Mouse (Mus musculus): ENCODE data around the gene Ccser1. TPM values are rescaled to one million over a fixed set of nuclear protein-coding genes. Genes with fewer than 3 reads are reported as not detected.

Gene Ccser1
- 1 to 10 TPM; 1.6 to 1.8 TPM for total RNA-seq (2021)
- long read RNA-seq, experiment 1: 0 reads
- long read RNA-seq, experiment 2: 0 reads

DNA sequence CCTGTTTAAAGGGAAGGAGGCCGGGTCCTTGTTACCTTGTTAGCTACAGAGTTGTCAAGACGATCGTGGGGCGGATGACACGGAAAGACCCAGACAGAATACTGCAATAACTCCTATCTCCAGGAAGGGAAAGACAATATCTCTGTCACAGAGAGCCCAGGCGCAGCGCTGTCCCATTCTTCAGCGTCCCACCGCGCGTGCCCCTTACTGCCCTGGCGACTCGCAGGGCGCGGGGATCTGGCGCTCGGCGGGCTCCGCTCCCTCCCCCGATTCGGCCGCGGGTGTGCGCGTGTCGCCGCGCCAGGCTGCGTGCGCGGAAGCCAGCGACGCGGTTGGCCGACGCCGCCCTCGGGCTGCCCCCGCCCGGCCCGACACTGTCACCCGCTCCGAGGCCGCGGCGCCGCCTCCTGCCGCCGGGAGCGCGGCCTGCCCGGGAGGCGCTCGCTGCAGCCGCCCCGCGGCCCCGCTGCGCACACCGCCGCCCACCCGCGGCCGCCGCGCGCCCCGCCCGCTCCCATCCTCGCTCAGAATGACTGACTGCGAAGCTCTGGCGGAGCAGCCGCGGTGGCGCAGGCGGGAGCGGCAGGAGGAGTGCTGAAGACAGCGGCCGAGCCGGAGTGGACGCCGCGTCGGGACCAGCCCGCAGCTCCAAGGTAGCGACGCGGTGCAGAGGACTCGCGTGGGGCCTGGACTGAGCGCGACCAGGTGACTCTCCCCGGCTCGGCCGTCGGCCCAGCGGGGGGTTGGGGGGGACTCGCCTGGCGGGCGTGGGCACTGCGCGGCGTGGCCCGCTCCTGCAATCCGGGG, at the start of gene Ccser1:
Gene Ccser1, plus strand, starts transcription at position 376 of the 807 bp plus-strand sequence.
- DNase-seq: peak; percentile 69

GRCm38 (mm10) chr6:61136436-61136835, 43.7 kb upstream of the Ccser1 start:
- DNase-seq: no peak

- no peak for DNase-seq
Measured at GRCm38 (mm10) chr6:61143031-61143430, 37.1 kb upstream of the Ccser1 start.

DNA sequence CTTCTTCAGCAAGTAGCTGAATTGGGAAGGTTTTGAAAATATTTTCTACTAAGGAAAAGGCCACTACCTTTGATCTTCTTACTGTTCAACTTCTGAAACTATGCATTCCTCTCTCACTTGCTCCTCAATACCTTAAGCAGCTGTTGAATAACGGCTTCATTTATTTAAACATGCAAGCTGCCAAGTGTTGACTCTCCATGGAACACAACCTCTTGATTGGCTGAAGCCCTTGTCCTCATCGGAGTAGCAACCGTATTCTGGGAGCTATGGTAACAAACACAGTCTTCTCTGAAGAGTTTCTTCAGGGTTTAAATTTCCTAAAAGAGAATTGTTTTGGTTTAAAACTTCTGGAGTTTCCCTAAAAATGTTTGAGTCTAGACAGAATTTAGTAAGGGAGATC, 27.2 kb upstream of the Ccser1 start:
- no peak for DNase-seq

- no peak for DNase-seq
Measured at GRCm38 (mm10) chr6:61154654-61155053, 25.5 kb upstream of the Ccser1 start.

DNA sequence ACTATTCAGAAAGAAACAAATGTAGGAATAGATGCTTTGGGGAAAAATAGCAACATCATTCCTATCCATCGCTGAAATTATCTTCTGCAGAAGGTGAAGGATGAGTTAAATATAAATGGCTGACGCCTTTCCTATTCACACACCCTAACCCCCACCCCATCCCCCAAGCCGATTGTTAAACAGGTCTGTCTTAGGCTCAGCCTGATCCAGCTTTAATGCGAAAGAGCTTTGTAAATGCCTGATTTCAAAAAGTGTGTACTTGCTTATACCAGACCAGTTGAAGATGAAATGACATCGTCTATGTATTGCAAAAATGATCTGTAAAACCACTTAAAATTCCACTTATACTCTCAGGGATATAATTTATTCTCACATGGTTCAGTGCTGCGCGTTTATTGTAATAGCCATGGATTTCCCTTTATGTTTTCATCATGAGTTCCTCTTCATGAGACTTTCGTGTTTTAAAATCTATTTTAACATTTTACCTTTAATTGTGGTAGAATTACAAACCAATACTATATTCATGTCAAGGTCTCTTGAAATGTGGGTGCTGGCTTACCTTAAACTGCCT, 25.0 kb upstream of the Ccser1 start:
- DNase-seq: no peak

GRCm38 (mm10) chr6:61155718-61156117, 24.4 kb upstream of the Ccser1 start:
- no peak for DNase-seq

DNA sequence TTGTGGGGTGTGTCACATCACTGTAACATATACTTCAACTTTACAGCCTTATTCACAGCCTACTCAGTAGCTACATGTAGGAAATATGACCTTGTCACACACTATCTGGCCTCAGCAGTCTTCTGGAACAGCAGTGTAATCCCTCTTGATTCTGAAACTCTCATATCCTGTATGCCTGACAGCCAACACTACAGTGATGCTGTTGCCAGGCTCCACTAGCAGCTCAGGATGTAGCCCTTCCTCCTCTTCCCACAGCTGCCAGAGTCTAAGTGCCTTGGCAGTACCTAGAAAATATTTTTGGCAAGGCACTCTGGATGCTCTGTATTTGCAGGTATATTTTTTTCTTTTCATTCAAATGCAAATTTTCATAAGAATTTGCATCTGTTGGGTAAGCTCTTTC, 18.0 kb upstream of the Ccser1 start:
- no peak for DNase-seq

DNA sequence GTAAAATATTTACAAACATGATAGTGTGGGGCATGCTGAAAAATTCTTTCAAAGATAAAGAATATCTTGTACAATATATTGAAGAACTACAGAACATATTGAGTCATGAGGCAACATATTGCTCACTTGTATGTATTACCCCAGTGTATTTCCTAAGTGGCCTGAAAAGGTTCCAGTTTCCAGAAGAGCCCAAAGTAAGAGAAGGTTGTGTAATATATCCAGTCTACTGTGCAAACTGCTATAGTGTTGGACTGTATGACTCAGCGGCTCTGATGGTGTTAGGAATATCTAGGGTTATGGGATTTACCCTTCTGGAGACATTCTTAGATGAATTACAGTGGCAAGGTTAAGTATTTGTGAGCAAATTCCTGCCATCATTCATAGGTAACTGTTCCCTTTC, 13.2 kb upstream of the Ccser1 start:
- DNase-seq: no peak

DNA sequence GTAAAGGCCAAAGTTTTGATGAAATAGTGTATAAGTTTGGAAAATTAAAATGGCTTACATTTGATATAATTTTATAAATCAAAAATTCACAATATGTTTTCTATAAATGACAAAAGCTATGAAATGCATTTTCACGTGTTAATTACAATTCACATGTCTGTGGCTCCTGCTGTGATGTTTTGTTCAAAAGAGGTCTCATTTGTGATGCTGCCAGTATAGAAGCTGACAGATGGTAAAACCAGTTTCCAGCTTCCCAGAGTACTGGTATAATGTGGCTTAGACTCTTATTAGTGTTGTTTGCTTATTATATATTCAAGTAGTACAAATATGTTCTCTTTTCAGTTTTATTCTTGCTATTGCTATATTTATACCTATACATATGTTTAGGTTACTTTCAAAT, 4.0 kb upstream of the Ccser1 start:
- DNase-seq: no peak

DNA sequence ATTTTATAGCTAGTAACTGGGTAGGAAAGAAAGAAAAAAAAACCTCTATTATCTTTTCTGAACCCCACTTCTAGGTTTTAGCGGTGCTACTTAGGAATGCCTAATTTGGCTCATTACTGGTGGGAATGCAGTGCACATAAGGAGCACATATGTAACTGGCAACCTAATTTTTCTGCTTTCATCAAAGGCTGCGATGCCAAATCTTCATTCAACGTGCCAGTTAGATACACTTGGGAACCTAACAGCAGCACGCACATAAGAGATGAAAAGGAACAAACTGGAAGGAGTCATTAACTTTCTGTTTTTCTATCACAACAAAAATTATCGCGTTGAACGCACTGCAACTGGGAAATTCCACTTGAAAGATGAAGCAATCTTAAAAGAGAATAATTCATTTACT, 2.6 kb upstream of the Ccser1 start:
- DNase-seq: no peak

GRCm38 (mm10) chr6:61179641-61179948, 529 bp upstream of the Ccser1 start:
- DNase-seq: no peak

DNA sequence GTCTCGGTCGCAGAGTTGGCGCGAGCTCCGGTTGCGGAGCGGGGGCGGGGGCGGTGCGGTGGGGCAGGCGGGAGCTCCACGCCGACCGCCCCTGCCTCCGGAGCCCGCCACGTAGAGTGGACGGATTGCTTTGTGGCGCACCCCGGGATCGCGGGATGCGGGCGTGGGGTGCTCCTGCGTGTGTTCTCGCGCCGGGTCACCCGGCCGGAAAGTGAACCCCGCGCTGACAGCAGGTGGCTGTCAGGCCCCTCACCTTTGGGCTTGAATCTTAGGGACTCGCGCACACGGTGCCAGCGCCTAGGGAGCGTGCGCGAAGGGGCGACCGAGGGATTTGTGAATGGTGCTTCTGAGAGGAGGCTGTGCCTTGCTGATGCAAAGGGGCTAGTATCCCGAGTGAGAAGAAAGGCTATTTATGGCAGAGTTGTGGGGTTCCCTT, 650 bp downstream of the Ccser1 start:
- DNase-seq: peak; percentile 7

DNA sequence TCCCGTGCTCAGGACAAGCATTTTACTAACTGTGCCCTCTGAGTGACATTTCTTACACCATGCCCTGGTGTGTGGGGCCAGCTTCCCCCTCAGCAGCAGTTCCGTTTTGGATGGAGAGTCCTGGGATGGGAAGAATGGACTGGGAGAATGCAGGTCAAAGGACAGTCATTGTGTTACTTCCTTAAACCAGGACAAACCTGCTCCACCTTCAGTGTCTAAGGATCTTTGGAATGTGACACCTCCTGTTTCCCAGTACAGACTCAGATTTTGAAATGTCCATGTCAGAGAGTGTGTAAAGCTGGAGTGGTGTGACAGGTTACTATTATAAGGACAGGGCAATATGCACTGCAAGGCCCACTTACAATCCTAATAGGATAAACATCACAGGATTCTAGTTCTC, 8.9 kb downstream of the Ccser1 start:
- DNase-seq: no peak

GRCm38 (mm10) chr6:61191597-61192386, 11.7 kb downstream of the Ccser1 start:
- no peak for DNase-seq

DNA sequence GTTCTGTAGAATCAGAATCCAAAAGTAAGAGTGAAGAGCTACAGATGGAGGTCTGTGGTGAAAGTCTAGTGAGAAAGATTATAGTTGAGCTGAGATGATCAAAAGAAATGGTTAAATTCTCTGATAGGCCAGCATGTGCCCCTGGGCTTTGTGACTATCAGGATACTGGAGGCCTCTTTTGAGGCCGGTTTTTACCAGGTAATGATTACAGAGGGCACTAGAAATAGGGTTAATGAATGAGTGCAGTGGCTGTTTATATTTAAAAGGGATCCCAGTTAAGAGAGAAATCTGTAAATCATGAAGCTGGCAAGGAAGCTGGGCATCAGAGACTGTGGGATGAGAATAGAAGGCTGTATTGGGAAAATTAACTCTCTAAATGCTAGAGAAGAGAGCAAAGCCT, 23.2 kb downstream of the Ccser1 start:
- no peak for DNase-seq

- no peak for DNase-seq
Measured at GRCm38 (mm10) chr6:61206042-61206441, 25.9 kb downstream of the Ccser1 start.

DNA sequence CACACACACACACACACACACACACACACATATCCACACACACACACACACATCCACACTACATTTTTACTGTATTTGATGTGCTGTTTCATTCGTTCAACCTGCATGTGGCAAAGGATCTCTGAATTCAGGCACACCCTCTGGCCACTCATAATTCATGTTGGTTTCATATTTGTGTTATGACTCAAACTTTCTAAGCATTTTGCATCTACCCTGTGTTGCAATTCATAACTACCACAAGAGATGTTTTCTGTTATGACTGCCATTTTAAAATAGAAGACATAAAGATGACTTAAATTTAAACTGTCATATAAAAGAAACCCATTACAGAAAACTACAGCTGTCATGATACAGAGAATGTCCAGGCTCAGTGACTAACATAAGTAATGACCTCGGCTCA, 26.5 kb downstream of the Ccser1 start:
- DNase-seq: no peak

DNA sequence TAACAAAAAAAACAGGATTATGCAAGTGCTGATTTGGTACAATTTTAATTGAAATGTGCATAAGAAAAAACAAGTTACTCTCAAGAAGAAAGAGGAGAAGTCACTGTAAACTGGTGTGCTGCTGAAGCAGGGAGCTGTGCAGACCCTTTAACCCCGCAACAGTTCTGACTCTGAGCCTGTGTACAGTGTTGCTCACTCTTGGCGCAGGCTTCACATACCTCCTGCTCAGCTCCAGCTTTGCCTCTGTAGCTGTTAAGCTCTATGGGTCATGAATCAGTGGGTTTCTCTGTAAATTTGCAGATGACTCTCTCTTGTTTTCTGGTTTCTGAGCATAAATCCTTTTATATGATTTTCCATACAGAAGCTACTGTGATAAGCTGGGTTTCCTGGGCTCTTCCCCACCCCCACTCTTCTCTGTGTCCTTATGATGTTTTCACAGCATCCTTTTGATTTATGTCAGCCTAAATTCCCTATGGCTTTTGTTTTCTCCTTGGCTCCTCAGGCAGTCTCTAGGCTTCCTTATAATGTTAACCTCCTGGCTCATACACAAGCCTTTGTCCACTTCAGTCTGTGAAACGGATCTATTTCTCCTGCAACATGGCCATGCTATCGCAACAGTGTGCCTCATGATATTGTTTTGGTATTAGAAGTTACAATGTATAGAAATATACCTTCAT, 30.1 kb downstream of the Ccser1 start:
- DNase-seq: no peak

- no peak for DNase-seq
Measured at GRCm38 (mm10) chr6:61215705-61216104, 35.6 kb downstream of the Ccser1 start.

DNA sequence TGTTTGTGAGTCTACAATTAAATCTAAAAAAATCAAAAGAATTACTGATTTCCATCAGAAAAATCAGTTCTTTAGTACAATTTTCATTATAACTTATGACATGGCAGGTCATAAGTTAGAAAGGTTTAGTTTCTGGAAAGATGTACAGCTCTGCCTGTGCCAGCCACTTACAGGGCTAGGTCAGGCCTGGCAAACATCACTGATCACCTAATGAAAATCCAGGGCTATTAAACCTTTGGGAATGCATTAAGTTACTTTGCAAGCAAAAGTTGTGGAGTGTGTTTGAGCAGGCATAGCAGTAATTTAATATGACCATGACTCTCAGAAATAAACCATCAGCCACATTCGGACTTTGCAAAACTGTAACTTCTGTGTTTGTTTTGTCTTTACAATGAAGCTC, 36.4 kb downstream of the Ccser1 start:
- DNase-seq: no peak

DNA sequence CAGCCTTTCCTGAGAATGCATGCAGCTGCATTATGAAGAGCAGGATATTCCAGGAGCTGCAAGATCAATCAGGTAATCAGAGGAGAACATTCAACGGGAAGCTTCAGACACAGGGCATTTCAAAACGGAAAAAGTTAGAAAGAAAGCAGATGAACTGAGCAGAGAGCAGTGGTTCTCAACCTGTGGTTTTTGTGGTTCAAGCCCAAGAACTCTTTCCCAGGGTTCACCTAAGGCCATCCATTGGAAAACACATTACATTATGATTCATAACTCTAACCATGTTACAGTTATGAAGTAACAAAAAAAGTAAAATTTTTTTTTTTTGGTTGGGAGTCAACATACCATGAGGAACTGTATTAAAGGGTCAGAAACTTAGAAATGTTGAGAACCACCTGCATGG, 37.6 kb downstream of the Ccser1 start:
- no peak for DNase-seq

- no peak for DNase-seq
Measured at GRCm38 (mm10) chr6:61223563-61223962, 43.4 kb downstream of the Ccser1 start.
